Mouse (Mus musculus): ENCODE measurements around the gene Iqce.
"Not testable (repeated sequence)": the region's sequence is repeated elsewhere in the genome, so short reads cannot be mapped to it uniquely, and the experiment has no call there.

Gene Iqce

DNA sequence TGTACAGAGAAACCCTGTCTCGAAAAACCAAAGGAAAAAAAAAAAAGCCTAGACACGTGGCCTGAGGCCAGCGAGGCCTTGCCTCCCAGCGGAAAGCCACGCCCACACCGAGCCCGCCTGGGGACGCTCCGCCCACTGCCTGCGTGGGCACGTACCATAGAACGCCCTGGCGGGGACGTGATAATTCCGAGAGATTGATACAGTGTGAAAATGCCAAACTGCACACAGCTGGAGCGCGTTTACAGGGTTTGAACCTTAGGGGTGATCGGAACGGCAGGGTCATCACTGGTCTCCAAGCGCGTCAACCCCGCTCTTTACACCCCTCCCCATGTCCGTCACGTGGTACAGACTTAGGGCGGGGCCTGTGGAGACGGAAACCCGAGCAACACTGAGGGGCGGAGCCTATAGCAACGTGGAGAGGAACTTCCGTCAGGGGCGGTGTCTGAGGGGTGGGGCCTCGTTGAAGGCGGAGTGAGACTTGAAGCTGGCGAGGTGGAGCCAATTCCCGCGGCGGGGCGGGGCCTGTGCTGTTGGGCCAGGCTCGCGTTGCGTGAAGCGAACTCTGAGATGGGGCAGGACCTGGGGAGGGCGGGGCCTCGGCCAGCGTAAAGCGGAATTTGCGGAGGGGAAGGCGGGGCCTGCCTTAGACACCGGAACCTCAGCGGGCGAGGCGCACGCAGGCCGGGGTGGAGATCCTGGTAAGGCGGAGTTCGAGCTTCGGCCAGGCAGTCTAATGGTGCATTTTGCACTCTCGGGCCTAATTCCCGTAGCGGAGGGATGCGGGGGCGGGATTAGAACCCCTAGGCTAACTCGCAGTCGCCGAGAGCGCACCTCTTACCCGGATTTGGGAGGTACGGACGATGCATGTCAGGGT lies 2.4 kb upstream of the Iqce start, which contains the start of gene Brat1:
TSS of gene Brat1 (plus strand) at position 634 of the 874 bp plus-strand sequence.
- peak; percentile 100 for DNase-seq (ENCODE audit: low spot score)

DNA sequence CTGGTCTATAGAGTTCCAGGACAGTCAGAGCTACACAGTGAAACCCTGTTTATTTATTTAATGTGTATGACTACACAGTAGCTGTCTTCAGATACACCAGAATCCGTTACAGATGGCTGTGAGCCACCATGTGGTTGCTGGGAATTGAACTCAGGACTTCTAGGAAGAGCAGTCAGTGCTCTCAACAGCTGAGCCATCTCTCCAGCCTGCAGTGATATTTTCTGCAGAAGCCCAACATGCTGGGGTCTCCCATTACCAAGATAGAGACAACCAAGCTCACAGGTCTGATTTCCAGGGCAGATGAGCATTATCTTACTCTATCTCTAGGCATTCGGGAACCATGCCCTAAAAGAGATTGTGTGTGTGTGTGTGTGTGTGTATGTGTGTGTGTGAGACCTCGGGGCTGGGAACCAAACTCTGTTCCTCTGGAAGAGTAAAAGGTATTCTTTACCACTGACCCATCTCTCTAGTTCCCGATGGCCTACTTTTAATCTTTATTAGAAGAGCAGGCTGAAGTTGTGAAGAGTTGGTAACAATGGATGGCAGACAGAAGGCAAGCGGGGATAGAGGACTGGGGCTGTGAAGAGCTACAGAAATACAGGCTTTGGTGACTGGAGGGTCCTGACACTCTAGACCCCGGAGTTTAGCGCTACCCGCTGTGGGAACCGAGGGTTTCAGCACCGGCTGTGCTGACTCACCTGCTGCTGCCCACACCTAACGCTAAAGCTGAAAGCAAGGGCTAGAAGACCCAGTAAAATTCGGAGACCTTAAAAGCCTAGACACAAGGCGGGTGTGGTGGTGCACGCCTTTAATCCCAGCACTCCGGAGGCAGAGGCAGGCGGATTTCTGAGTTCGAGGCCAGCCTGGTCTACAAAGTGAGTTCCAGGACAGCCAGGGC lies 1.6 kb upstream of the Iqce start:
- DNase-seq (ENCODE audit: low spot score), result no peak

DNA sequence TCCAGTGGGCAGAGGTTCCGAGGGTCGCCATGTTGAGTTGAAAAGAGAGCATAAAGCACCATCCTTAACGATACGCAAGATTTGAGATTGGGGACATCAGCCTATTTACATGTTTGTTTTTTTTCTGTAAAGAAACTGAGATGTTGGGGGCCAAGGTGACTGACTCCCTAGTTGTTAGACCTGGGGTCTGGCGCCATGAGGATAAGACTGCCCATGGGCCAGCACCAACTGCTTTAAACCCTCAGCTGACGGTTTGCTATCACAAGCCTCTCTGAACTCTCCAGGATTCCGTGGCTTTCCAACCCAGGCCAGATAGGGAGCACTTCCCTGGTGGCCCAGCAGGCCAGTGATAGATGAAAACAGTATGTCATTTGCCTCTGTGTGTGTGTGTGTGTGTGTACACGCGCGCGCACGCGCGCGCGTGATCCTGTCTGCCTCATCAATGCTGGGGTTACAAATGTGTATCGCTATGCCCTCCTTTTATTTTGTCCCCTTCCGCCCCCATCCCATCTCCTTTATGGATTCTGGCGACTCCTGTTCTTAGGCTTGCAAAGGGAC lies 519 bp upstream of the Iqce start:
- DNase-seq (ENCODE audit: low spot score), result no peak

DNA sequence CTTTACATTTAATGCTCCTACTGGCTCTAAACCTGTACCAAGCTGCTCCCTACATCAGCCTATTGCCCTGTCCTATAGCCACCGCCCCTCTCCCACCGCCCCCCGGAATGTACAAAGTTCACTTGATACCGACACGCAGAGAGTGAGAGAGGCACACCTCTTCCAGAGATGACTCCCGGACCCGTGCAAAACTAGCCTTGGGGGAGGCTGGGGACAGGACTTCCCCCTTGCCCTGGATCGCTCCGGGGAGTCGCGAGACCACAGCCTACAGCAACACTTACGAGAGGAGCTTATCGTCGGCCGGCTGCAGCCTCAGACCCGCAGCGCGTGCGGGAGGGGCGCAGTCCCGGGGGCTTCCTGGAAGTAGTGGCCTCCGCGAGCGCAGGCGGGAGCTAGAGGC lies 517 bp downstream of the Iqce start:
- DNase-seq (ENCODE audit: low spot score), result no peak

DNA sequence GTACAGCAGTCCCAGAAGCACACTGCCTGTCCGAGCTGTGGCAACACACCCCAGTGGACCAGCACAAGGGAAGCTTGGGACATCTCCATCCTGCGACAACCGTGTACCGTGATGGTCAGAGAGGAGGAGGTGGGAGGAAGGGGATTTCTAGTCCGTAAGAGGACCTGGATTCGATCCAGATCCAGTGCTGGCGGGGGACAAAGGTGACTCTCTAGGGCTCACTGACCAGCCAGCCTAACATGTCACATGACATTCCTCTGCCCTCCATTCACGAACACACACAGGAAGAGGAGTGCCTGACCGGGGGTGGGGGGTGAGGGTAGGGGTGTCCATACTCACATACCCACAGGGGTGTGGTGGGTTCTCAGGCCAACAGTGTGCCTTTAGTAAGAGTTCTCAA lies 2.4 kb downstream of the Iqce start:
- DNase-seq (ENCODE audit: low spot score), result no peak

DNA sequence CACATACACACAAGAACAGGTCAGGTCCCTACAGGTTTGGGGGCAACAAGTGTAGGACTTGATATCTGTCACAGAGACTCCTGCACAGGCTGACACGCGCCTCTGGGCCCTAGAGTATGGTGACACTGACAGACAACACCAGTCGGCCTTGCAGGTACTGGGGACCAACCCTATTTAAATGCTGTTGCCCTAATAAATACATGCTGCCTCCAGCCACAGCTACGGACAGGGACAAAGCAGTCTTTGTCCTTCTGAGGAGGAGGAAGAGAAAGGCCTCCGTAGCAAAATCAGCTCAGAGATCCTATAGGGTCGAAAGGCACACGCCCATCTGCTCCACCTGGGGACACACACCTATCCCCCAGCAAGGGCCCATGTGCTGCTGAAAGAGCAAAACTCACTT lies 6.2 kb downstream of the Iqce start:
- DNase-seq (ENCODE audit: low spot score), result no peak

DNA sequence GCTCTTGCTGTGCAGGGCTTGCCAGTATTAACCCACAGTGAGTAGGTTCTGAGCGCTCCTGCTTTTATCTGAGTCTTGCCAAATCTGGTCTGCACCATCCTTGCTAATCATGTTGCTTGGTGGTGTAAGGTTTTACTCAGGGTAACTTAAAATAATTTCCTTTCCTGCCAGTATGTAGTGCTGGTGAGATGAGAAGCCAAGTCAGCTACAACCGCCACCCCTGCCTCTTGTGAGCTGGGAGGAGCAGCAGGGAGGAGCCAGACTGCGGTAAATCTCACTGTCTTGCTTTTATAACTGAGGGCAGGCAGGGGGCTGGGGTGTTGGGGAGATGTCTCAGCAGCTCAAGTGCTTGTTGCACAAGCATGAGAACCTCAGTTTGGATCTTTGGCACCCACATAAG lies 13.7 kb downstream of the Iqce start:
- DNase-seq (ENCODE audit: low spot score), result no peak

DNA sequence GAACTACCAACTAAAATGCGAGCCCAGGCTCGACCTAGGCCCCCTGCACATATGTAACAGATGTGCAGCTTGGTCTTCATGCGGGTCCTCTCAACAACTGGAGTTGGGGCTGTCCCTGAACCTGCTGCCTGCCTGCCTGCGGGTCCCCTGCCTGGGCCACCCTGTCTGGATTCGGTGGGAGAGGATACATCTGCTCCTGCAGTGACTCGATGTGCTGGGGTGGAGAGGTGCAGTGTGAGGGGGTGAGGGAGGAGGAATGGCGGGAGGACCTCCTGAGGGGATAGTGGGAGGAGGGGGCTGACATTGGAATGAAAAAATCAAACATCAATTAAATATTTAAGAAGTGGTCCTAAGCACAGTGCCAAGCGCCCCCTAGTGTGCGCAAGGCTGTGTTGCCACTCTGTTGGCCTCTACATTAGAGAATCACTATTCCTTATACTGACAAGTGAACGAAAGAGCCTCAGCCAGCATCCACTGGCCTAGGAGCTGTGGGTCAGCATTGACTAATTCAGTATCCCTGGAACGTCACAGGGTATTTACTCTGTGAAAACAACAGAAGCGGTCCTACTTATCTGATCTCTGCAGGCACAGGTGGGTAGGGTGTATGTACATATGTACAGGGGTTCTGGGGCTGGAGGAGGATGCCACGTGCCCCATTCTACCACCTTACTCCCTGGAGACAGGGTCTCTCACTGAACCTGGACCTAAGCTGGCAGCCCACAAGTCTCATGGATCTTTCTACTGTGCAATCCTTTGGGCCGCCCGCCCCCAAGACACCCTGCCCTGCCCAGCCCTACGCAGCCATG lies 17.6 kb downstream of the Iqce start:
- no peak for DNase-seq (ENCODE audit: low spot score)

DNA sequence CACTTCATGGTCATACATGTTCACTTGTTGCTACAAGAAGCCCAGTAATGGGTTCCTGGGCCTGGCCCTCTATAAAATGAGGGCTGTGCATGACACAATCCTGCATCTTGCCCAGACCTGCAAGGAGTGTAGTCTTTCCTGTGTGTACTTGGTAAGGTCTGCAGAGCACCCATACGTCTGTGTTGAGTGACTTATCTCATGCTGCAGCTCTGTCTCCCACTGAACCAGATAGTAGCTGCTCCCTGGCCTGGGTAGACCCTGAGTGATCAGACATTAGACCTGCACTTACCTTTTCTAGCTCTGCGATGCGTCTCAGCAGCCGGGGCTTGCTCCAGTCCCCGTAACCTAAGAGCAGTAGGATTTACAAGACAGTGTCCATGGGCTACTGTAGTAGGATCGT lies 20.1 kb downstream of the Iqce start:
- DNase-seq (ENCODE audit: low spot score), result no peak

DNA sequence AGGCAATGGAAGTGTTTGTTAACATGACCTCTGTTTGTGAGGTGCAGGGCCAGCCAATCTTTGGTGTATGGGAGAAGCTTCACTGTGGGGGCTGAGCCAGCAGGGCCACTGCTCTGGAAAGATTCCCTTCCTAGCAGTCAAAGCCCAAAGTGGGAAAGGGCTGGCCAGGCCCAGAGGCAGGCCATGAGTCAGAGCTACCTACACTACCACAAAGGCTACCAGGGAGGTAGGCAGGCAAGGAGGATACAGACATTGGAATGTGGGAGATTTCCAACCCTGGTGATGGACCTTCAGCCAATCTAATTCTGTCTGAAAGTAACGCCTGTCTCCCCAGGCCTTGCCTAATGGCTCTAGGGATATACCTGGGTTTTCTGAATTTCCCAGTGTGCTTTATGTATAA lies 21.2 kb downstream of the Iqce start:
- no peak for DNase-seq (ENCODE audit: low spot score)

DNA sequence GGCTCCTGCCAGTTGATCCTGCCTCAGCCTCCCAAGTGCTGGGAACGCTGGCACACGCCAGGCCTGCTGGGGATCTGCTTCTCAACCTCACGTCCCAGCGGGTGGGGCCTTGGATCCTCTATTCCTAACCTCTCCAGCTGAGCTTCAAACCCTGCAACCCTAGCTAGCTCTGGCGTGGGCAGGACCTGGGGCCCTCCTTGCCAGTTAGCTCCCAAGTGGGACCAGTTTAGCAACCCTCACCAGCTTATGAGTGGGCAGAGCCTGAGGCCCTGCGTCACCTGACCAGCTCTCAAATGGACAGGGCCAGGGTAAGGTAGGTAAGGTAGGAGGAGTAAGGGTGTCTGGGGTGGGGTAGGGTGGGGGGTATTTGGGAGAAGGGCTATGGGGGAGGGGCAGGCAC lies 22.1 kb downstream of the Iqce start:
- DNase-seq (ENCODE audit: low spot score), result no peak

DNA sequence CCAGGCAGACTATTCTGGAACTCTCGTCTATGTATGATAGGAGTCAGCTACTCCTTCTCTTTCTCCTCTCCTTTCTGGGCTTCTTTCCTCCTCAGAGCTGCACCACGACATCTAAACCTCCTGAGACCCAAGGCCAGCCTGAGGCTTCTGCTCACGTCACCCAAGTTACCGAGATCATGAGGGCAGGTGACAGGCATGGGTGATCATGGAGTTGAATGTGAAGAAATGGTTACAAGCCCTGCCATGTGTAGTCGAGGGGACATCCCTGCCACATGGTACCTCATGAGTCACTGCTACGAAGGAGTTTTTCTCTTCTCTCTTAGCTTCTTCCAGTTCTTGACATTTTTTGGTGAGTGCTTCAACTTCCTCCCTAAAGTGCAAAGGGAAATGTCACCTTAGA lies 25.0 kb downstream of the Iqce start:
- no peak for DNase-seq (ENCODE audit: low spot score)

DNA sequence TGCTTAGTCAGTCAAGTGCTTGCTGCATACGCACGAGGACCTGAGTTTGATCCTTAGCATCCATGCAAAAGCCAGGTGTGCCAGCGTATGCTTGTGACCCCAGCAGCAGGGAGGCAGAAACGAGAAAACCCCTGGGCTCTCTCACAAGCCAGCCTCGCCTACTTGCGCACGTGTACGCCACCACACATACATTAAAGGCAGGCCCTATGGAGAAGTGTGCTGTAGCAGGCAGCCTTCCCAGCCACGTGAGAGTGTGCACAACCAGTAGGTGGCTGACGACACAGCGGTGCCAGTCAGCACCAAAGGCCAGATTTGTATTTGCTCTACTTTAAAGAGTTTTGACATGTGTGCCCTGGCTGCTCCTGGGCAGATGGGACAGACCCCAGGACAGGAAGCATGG lies 26.5 kb downstream of the Iqce start:
- DNase-seq (ENCODE audit: low spot score), result no peak

DNA sequence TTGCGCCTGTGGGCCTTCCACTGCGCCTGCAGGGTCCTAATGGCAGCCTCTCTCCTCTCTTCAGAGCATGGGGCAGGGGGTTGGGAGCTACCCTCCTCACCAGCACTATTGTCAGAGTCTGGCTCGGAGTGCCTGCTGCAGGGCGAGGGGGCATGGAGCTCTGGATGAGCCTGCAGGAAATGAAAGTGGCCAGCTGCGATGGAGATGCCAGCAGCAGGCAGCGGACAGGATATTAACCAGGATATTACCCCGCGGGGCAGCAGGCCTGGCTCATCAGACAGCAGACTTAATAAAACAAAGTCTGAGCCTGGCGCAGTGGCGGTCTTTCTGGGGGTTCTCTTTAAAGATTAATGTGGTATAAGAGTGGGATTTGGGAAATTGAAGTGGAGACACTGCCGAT lies 27.1 kb downstream of the Iqce start:
- DNase-seq (ENCODE audit: low spot score), result no peak

DNA sequence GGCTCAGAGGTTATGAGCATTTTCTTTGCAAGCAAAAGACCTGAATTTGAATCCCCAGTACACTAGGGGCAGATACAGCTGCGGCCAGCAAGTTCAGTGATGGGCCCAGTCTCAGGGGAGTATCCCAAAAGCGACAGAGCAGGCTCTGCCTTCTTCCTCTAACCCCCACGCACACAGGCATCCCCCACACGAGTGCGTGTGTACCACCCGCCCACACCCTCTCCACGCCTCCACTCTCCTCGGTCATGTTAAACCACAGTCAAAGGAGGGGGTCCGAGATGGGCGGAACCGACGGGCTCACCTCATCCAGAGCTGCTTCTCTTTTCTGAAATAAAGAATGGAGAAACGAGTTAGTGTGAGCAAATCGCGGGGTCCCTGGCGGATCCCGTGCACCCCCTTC lies 28.1 kb downstream of the Iqce start:
- DNase-seq (ENCODE audit: low spot score), result no peak

DNA sequence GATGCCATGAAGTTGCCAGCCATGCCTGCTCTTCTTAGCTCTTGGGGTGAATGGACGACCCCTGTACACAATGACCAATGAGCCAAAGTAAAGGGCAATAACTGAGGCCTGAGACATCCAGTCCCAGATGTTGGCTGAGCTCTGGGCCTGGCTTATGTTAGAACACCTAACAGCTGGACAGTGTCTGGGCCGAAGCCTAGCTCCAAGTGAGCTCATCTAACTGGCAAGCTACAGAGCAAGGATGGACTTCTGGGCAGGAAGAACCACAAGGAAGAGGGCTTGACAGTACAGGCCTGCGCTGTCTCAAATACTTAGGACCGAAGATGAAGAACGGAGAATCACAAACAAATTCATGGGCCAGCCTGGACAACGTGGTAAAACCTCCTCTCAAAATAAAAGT lies 29.6 kb downstream of the Iqce start:
- DNase-seq (ENCODE audit: low spot score), result not testable (repeated sequence)

DNA sequence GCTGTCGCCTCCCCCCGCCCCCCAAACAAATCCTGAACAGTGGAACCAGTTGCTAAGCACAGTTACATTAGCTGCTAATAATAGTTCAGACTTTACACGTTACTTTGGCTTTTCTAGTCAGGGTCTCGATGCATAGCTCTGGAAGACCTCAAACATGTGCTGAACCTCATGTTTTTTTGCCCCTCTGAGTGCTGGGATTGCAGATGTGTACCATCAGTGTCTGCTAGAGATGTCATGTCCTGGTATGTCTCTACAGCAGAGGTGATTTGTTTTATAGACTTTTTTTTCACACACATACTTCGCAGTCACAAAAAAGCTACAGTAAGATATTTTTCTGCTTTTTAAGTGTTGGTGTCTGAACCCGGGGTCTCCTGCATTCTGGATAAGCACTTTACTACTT lies 30.1 kb downstream of the Iqce start:
- DNase-seq (ENCODE audit: low spot score), result no peak

DNA sequence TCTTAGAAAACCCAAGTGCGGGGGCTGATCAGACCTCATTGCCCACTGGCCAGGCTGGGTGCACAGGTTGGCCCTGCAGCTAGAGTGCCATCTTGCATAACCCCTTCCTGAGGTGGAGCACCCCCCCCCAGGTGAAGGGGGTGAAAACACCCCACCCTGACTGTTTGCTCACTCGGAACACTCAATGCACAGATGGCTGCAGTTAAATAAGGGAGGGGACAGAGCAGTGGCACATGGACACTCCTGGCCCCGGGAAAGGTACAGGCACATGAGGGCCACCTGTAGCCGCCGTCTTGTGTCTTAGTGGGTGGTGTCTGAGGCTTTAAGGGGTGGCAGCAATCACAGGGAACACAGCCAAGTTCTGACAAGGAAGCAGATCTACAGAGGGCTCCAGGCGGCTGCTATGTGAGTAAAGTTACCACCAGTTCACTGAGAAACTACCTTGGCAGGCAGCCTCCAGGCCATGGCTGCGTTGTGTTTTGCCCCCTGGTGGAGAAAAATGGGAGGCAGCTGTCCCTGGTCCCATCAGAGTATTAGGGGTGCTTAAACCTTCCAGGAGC lies 38.5 kb downstream of the Iqce start:
- peak; percentile 35 for DNase-seq (ENCODE audit: low spot score)

DNA sequence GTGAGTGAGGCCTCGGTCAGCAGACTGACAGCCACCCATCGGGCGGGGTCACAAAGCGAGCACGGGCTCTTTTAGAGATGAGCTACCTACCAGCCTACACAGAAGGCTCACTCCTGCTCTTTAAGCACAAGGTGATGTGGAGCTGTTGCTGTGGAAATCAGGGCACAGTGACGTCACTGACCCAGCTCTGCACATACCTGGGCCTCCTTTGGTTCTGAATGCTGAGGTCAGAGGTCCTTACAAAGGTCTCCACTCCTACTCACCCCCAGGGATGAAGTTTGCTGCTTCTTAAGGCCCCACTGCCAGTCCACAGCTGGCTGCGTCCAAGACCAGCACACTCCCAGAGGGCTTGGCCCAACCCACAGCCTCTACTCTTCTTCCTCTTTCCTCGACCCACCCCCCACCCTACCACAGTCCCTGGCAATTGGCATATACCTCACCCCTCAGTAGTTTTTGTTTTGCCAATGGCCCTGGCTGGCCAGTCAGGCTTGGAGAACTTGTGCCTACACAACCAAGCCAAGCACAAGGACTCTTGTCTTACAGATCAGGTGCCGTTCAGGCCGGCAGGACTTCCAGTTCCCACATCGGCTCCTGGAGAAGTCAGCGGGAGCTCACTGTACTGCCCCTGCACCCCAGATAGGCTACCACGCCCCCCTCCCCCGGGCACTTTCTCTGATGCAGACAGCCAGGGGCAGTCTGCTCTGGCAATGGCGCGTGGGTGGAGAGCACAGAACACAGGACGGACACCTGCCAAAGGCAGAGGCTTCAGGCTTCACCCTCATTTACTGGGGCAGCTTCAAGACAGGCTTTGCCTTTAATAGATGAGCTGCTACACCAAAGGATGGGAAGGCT lies 39.2 kb downstream of the Iqce start:
- DNase-seq (ENCODE audit: low spot score), result no peak

DNA sequence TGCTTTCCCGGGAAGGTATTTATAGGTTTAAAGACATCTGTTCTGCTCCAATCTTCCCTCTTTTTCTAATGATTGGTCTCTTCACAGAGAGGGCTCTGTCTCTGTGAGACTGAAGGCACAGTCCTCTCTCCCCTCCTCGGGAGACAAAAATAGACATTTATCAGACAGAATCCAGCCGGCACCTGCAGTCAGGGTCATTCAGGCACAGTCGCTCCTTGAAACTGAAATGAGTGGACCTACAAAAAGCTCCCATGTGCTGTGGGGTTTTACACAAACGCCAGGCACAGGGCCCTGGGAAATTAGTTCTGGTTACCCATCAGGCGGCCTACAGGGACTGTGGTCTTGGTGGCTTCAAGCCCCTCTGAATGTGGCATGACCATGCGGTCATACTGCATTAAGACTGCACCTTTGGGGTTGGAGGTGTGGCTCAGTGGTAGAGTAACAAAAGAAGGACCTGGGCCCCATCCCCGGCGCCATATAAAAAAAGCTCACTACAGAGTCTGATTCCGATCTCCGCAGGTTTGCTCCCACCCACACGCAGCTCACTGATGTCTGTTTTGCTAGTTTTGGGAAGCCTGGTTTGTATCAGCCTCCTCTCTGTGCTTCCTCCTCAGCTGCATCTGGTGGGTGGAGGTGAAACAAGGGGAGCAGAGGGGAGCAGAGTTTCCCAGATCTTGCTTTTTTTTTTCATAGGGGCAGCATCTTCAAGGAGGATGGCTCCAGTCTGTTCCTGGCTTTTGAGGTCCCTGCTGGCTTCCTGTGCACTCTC lies 40.1 kb downstream of the Iqce start:
- DNase-seq (ENCODE audit: low spot score), result no peak

All from ovary, adult 18-20 months (tissue).